Mouse (Mus musculus): ENCODE measurements around the gene Arid2. TPM values are rescaled to one million over a fixed set of nuclear protein-coding genes. Genes with fewer than 3 reads are reported as not detected.
"Not testable (repeated sequence)": the region's sequence is repeated elsewhere in the genome, so short reads cannot be mapped to it uniquely, and the experiment has no call there.

The Arid2 gene
- polyA plus RNA-seq, 1 experiment from 2014 or later = 15.9 TPM

DNA sequence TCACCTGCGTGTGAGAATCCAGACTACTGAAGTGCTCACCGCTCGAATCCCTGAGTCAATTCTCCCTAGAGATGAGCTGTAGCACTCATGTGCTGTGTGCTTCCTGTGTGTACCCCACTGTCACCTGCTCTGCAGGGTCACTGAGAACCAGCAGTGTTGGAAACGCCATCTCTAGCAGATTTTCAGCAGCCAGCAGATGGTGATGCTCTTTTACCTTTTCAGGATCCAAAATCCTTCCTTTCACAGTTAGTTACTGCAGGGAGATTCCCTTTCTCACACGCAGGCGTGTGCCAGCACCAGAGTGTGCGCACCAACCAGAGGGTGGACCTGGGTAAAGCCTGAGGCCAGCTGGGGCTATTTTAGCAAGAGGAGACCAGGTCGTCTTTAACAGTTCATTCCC lies 32.0 kb downstream of the Arid2 start:
- no peak overlapping the region for H3K4me3 ChIP-seq (replicated peaks)
- 72% methylated on average over 8 of the region's 8 CpGs for WGBS
- no peak overlapping the region for H3K4me2 ChIP-seq
- no peaks in the 10 kb centered on the region for H3K9me3 ChIP-seq (replicated peaks)
- H3K4me1 ChIP-seq = peaks cover 11% of the 10 kb centered on the region
- no peak for ATAC-seq (ENCODE audit: low FRiP score)
- no peak overlapping the region for H3K9ac ChIP-seq (replicated peaks)
- no peaks in the 10 kb centered on the region for H3K27me3 ChIP-seq (replicated peaks)
- no peak overlapping the region for H3K27ac ChIP-seq (replicated peaks)
- H3K36me3 ChIP-seq = no peaks in the 10 kb centered on the region

DNA sequence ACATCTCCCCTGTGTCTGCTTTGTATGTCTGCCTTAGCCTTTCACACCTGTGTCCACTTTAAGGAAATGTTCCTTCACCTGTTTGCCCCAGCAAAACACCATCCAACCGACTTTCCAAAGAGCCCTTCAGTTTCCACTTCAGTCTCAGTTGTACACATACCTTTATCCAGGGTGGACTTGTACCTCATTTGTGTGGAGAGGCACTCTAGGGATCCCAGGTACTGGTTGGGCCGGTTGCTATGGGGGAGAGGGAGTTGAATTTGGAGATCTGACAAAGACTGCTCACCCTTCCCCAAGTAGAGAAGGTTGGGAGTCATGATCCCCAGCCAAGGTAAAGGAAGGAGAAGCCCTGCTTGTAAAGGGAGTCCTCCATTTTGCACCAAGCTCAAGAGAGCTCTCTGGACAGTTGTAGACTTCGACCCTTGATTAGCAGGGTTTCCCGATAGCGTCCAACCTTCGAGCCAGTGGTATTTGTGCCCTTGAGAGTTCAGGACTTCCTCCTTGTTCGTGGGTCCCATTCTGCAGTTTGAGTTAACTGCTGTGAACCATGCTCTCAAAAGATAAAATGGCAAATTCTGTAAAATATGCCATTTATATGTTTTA lies 38.5 kb downstream of the Arid2 start:
- H3K9me3 ChIP-seq (replicated peaks) = no peaks in the 10 kb centered on the region
- no peak overlapping the region for H3K9ac ChIP-seq (replicated peaks)
- H3K36me3 ChIP-seq = 0 out of 2 replicates have a peak, but pooled peaks cover 6% of the 10 kb centered on the region
- 83% methylated on average over 7 of the region's 7 CpGs for WGBS
- no peak overlapping the region for H3K4me2 ChIP-seq
- no peak overlapping the region for H3K4me3 ChIP-seq (replicated peaks)
- H3K4me1 ChIP-seq = 0 out of 2 replicates have a peak, but pooled peaks cover 3% of the 10 kb centered on the region
- no peak overlapping the region for H3K27ac ChIP-seq (replicated peaks)
- no peak for ATAC-seq (ENCODE audit: low FRiP score)
- no peaks in the 10 kb centered on the region for H3K27me3 ChIP-seq (replicated peaks)

DNA sequence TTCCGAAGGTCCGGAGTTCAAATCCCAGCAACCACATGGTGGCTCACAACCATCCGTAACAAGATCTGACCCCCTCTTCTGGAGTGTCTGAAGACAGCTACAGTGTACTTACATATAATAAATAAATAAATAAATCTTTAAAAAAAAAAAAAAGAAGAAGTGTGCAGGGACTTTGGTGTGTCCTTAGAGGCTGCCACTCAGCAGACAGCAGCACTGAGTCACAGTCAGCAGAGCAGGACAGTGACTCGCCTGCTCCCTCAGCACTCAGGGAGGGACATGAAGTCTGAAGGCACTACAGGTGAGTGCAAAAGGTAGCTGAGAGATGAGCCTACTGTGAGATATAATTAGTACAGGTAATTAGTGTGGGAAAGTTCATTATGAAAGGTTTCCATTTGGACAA lies 41.4 kb downstream of the Arid2 start:
- WGBS = 100% methylated on average over 3 of the region's 4 CpGs
- not testable (repeated sequence) for H3K9me3 ChIP-seq (replicated peaks); H3K4me2 ChIP-seq; H3K27ac ChIP-seq (replicated peaks); H3K4me3 ChIP-seq (replicated peaks); H3K27me3 ChIP-seq (replicated peaks); H3K36me3 ChIP-seq; ATAC-seq (ENCODE audit: low FRiP score); H3K9ac ChIP-seq (replicated peaks)
- peaks cover 14% of the 10 kb centered on the region for H3K4me1 ChIP-seq

DNA sequence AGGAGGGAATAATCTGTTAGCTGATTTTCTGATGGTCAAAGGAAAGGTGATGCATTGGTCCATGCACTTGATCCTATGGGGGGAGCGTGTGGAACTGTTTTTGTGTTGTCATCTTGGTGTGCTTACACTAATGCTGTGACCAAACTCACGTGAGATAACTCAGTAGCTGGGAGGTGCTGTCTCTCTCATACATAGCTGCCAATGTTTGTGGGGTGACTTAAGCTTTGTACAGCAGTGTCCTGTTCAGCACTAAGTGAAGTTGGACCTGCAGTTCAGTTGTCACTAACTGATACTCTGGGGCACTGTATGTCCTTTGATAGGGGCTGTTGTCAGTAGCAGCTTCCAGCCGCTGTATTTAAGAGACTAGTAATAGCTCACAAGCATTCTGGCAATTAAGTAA lies 43.2 kb downstream of the Arid2 start:
- 79% methylated on average over 3 of the region's 3 CpGs for WGBS
- 0 out of 2 replicates have a peak, but pooled peaks cover 3% of the 10 kb centered on the region for H3K36me3 ChIP-seq
- H3K27ac ChIP-seq (replicated peaks) = no peak overlapping the region
- H3K4me3 ChIP-seq (replicated peaks) = no peak overlapping the region
- H3K27me3 ChIP-seq (replicated peaks) = no peaks in the 10 kb centered on the region
- H3K9me3 ChIP-seq (replicated peaks) = no peaks in the 10 kb centered on the region
- peaks cover 14% of the 10 kb centered on the region for H3K4me1 ChIP-seq
- no peak overlapping the region for H3K4me2 ChIP-seq
- no peak for ATAC-seq (ENCODE audit: low FRiP score)
- no peak overlapping the region for H3K9ac ChIP-seq (replicated peaks)

DNA sequence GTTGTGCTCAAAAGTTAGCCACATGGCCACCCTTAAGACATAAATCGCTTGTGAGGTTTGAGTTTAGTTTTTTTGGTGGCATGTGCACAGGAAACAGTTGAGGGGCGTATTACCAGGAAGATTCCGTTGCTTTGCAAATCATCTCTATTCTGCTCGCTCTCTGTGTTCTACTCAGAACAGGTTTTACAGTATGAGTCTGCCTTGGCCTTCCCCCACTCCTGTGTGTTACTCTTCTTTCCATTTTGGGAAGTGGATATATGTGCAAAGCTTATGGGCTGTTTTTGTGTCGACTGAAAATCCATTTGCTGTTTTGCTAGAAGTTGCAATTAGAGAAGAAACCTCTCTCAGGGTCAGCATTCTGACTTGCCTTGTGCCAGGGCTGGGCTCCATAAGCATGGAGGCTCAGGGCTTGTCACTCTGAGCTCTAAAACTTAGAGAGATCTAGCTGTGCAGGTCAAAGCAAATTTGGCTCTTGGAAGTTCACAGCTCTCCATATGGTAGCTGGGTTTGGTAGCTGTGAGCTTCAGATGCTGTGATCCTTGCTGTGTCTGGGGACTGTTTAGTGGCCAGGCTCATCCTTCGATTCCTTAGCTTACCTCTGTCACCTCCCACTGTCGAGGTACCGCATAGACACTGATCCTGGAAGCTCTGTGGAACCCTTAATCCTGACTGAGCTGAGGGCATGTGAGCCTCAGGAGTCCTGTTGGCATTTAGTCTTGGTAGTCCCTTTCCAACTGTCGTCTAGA lies 45.3 kb downstream of the Arid2 start:
- no peaks in the 10 kb centered on the region for H3K36me3 ChIP-seq
- no peak for ATAC-seq (ENCODE audit: low FRiP score)
- H3K4me1 ChIP-seq = peaks cover 14% of the 10 kb centered on the region
- no peak overlapping the region for H3K9ac ChIP-seq (replicated peaks)
- no peak overlapping the region for H3K4me3 ChIP-seq (replicated peaks)
- peak overlapping the region; percentile 28; the same call in 1 of the 2 replicates for H3K27ac ChIP-seq (replicated peaks)
- H3K4me2 ChIP-seq = no peak overlapping the region
- no peaks in the 10 kb centered on the region for H3K27me3 ChIP-seq (replicated peaks)
- no peaks in the 10 kb centered on the region for H3K9me3 ChIP-seq (replicated peaks)
- WGBS = 80% methylated on average over 9 of the region's 9 CpGs

DNA sequence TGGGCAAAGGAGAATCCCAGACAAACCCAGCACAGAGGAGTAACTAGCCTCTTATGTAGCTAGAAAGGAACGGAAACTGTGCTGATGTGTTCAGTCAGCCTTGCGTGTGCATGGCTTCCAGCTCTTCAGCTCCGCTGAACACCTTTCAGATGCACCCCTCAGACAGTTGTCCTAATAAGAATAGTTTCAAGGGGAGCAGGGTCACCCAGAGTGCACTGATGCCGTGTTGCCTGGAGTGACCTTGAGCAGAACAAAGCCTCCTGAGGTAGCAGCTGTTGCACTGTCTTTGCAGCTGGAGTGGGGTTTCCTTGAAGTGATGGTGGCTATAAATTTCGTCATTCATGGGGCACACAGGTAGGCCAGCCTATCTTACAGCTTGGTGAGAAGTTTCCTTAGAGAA lies 46.0 kb downstream of the Arid2 start:
- Histone ChIP-seq H3K9me3 (replicated peaks) (no peaks in the 10 kb centered on the region), H3K4me2 (no peak overlapping the region)
- WGBS = 33% methylated on average over 5 of the region's 5 CpGs

DNA sequence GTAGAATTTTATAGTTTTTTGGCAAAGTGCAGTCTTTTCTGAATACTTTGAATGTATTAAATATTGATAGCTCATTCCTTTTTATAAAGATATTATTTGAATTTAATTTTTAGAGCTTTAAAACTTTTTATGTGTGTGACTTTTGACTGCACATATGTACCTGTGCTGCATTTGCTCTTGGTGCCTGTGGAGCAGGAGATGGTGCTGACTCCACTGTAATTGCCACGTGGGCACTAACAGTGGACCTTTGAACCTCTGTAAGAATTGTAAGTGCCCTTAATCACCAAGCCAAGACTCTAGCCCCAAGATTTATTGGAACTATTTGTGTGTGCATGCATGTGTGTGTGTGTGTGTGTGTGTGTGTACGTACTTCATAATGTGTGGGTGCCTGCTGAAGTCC lies 53.6 kb downstream of the Arid2 start:
- no peak overlapping the region for H3K27ac ChIP-seq (replicated peaks)
- no peak overlapping the region for H3K9ac ChIP-seq (replicated peaks)
- ATAC-seq (ENCODE audit: low FRiP score) = no peak
- H3K27me3 ChIP-seq (replicated peaks) = no peaks in the 10 kb centered on the region
- no peaks in the 10 kb centered on the region for H3K36me3 ChIP-seq
- H3K4me3 ChIP-seq (replicated peaks) = no peak overlapping the region
- WGBS = 72% methylated on average over 2 of the region's 2 CpGs
- H3K4me1 ChIP-seq = peaks cover 5% of the 10 kb centered on the region; the same call in 1 of the 2 replicates
- no peaks in the 10 kb centered on the region for H3K9me3 ChIP-seq (replicated peaks)
- H3K4me2 ChIP-seq = no peak overlapping the region

More for the DNA sequence above, 46.0 kb downstream of the Arid2 start:
- ATAC-seq (ENCODE audit: low FRiP score) = no peak
- Histone ChIP-seq H3K36me3 (no peaks in the 10 kb centered on the region), H3K27me3 (replicated peaks) (no peaks in the 10 kb centered on the region), H3K4me1 (peaks cover 14% of the 10 kb centered on the region), H3K4me3 (replicated peaks) (no peak overlapping the region), H3K9ac (replicated peaks) (no peak overlapping the region), H3K27ac (replicated peaks) (peak overlapping the region; percentile 28; the same call in 1 of the 2 replicates)

DNA sequence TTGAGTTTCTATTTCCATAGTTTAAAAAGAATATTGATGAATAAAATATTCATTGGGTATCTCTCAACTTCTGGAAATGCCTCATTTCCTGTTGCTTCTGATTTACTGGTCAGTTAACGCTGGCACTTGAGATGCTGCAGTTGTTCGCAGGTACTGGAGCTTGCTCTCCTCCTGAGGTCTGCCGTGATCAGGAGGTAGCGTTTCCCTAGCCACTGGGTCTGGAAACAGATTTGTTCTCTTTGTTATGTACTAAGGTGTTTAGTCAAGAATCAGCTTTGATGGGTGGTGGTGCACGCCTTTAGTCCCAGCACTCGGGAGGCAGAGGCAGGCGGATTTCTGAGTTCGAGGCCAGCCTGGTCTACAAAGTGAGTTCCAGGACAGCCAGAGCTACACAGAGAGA lies 54.8 kb downstream of the Arid2 start:
- Histone ChIP-seq H3K27me3 (replicated peaks) (no peaks in the 10 kb centered on the region), H3K4me3 (replicated peaks) (no peak overlapping the region), H3K4me2 (no peak overlapping the region), H3K4me1 (peaks cover 8% of the 10 kb centered on the region; the same call in 1 of the 2 replicates), H3K36me3 (no peaks in the 10 kb centered on the region), H3K9me3 (replicated peaks) (no peaks in the 10 kb centered on the region), H3K9ac (replicated peaks) (no peak overlapping the region), H3K27ac (replicated peaks) (no peak overlapping the region)
- ATAC-seq (ENCODE audit: low FRiP score) = no peak
- WGBS = 93% methylated on average over 8 of the region's 8 CpGs

DNA sequence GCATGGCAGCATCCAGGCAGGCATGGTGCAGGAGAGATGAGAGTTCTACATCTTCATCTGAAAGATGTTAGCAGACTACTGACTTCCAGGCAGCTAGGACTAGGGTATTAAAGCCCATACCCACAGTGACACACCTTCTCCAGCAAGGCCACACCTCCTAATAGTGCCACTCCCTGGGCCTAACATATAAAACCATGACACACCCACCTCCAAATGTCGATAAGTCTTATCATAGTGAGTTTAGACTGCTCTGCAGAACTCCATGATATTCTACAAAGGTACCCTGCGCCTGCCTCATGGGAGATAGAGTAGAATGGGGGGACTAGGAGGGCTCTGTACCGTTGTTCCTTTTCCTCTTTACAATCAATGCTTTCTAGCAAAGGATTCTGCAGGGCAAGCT lies 55.6 kb downstream of the Arid2 start:
- no peak for ATAC-seq (ENCODE audit: low FRiP score)
- Histone ChIP-seq H3K4me1 (peaks cover 8% of the 10 kb centered on the region; the same call in 1 of the 2 replicates), H3K27me3 (replicated peaks) (no peaks in the 10 kb centered on the region), H3K27ac (replicated peaks) (no peak overlapping the region), H3K4me3 (replicated peaks) (no peak overlapping the region), H3K36me3 (no peaks in the 10 kb centered on the region), H3K9ac (replicated peaks) (no peak overlapping the region), H3K4me2 (no peak overlapping the region), H3K9me3 (replicated peaks) (no peaks in the 10 kb centered on the region)
- WGBS = 96% methylated on average over 3 of the region's 3 CpGs

DNA sequence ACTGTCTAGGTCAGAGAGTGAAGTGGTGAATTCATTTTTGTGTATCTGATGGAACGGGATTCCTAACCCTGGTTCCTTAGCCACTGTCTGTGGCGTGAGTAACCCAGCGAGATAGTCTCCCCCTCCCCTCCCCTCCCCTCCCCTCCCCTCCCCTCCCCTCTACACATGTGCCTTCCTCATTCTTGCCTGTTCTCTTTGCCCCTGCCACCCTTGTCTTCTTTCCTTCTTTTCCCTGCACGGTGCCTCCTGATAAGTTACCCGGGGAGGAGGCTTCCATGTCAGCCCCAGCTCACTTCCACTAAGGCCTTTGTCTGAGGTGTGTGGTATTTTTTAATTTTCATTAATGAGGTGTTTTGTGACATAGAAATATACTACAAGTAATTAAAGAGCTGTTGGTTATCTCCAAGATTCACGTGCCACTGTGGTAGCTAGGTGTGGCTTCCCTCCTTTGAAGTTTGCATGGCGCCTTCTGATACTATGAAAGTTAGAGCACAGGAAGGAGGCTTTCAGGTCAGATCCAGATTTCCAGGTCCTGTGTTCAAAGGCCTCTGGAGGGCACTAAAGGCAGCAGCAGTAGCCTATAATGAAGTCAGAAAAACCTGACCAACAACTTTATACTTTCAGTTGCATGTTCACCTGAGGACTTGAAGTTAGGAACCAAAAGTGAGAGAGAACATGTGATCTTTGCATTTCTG lies 57.4 kb downstream of the Arid2 start:
- Histone ChIP-seq H3K27me3 (replicated peaks) (no peaks in the 10 kb centered on the region), H3K27ac (replicated peaks) (no peak overlapping the region), H3K36me3 (no peaks in the 10 kb centered on the region), H3K9me3 (replicated peaks) (no peaks in the 10 kb centered on the region), H3K9ac (replicated peaks) (no peak overlapping the region), H3K4me1 (peaks cover 8% of the 10 kb centered on the region; the same call in 1 of the 2 replicates), H3K4me2 (no peak overlapping the region), H3K4me3 (replicated peaks) (no peak overlapping the region)
- 50% methylated on average over 6 of the region's 7 CpGs for WGBS
- no peak for ATAC-seq (ENCODE audit: low FRiP score)

DNA sequence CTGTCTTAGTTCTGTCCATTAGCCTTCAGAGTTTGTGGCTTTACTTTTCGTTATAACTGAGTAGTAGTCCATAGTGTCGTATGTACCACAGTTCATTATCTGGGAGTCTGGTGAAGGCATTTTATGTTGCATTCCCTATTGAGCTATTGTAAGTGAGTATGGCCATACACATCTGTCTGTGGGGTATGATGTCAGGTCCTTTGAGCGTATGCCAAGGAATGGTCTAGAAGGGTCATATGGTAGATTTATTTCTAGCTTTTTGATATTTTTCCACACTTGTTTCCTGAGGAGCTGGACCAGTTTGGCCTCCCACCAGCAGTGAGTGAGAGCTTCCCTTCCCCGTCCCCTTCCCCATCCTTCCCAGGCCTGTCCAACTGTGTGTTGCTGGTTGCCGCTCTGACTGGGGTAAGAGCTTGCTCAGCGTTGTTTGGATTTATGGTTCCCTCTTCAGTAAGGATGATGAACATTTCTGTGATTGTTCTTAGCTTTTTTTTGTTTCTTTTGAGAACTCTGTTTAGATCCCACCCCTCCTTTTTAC lies 58.1 kb downstream of the Arid2 start:
- no peaks in the 10 kb centered on the region for H3K27me3 ChIP-seq (replicated peaks)
- no peak for ATAC-seq (ENCODE audit: low FRiP score)
- 68% methylated on average over 6 of the region's 6 CpGs for WGBS
- H3K9me3 ChIP-seq (replicated peaks) = no peaks in the 10 kb centered on the region
- peaks cover 3% of the 10 kb centered on the region; the same call in 1 of the 2 replicates for H3K36me3 ChIP-seq
- H3K4me1 ChIP-seq = peaks cover 8% of the 10 kb centered on the region; the same call in 1 of the 2 replicates
- no peak overlapping the region for H3K27ac ChIP-seq (replicated peaks)
- no peak overlapping the region for H3K9ac ChIP-seq (replicated peaks)
- no peak overlapping the region for H3K4me2 ChIP-seq
- no peak overlapping the region for H3K4me3 ChIP-seq (replicated peaks)

All from neural tube, embryonic 15.5 days (tissue).